Mouse (Mus musculus) limb, embryonic 14.5 days (tissue): ENCODE results near the gene Csf2rb. TPM values are rescaled to one million over a fixed set of nuclear protein-coding genes. Genes with fewer than 3 reads are reported as not detected.

Experiments used
- ATAC-seq: fragments of 200-750 bp; cut with Nextera tagmentation; 2 replicates; pipeline ENCODE4 v1.8.0; 2017; ENCODE audit warnings: low read depth, moderate number of reproducible peaks, moderate TSS enrichment; ENCODE audit not compliant: low FRiP score
- DNase-seq: peaks from one replicate; pipeline ENCODE4 v3.0.0-alpha.2; 2015; ENCODE audit warnings: low spot score
- H3K27ac ChIP-seq: fragments of 300-500 bp; sonication (generic); replicated peaks from 2 replicates; pipeline ENCODE4 v1.5.1; 2014; ENCODE audit warnings: low read depth, mild to moderate bottlenecking, low read length, moderate library complexity, mixed read lengths
- H3K27me3 ChIP-seq: fragments of 300-500 bp; sonication (generic); 2 replicates; pipeline ENCODE4 v1.6.1; 2014; ENCODE audit warnings: low read length, mixed read lengths; ENCODE audit not compliant: control insufficient read depth, insufficient read depth
- H3K36me3 ChIP-seq: fragments of 300-500 bp; sonication (generic); 2 replicates; pipeline ENCODE4 v1.6.1; 2014; ENCODE audit warnings: mild to moderate bottlenecking, low read length, moderate library complexity, mixed read lengths; ENCODE audit not compliant: control insufficient read depth, insufficient read depth
- H3K4me1 ChIP-seq: fragments of 300-500 bp; sonication (generic); 2 replicates; pipeline ENCODE4 v1.6.1; 2014; ENCODE audit warnings: antibody characterized with exemption, low read length, mixed read lengths; ENCODE audit not compliant: control insufficient read depth, insufficient read depth
- H3K4me2 ChIP-seq: fragments of 300-500 bp; sonication (generic); replicated peaks from 2 replicates; pipeline ENCODE4 v1.6.1; 2014; ENCODE audit warnings: low read depth, mild to moderate bottlenecking, low read length, moderate library complexity; ENCODE audit not compliant: severe bottlenecking
- H3K4me3 ChIP-seq: fragments of 300-500 bp; sonication (generic); replicated peaks from 2 replicates; pipeline ENCODE4 v1.5.1; 2014; ENCODE audit warnings: low read length
- H3K9ac ChIP-seq: fragments of 300-500 bp; sonication (generic); 2 replicates; pipeline ENCODE4 v1.6.1; 2014; ENCODE audit warnings: mild to moderate bottlenecking, low read depth, low read length, moderate library complexity; ENCODE audit not compliant: severe bottlenecking
- H3K9me3 ChIP-seq: fragments of 300-500 bp; sonication (generic); 2 replicates; pipeline ENCODE4 v1.6.1; 2016; ENCODE audit warnings: low read length; ENCODE audit not compliant: control insufficient read depth
- POLR2A ChIP-seq: fragments of 200-500 bp; IDR thresholded peaks from 2 replicates; pipeline ENCODE4 v1.8.0; 2012; ENCODE audit warnings: inconsistent platforms, mild to moderate bottlenecking, moderate library complexity, borderline replicate concordance; ENCODE audit not compliant: insufficient read depth, insufficient read length; ENCODE audit errors: extremely low read depth
- WGBS: fragments of 180-500 bp; shearing (Covaris S2); extraction: QIAGEN DNeasy Blood & Tissue Kit; methylation state at CpG from one replicate; pipeline ENCODE4 v1.1.7; 2014; 5-methylcytosine and 5-hydroxymethylcytosine counted together
- polyA plus RNA-seq, 2 experiments: library from polyadenylated mRNA; depleted of rRNA in 1 of 2; stranded (reverse) in 1 of 2; unstranded in 1 of 2; fragments of >200 nt; fragmentation: Nextera tagmentation in 1 of 2; extraction: Ambion mirVana in 1 of 2; gene quantifications; 2 replicates each; pipeline versions ENCODE4 v1.2.1 to v1.2.3; 2012 to 2014

The Csf2rb gene
- polyA plus RNA-seq, 2 experiments: 4.0 to 4.6 TPM

DNA sequence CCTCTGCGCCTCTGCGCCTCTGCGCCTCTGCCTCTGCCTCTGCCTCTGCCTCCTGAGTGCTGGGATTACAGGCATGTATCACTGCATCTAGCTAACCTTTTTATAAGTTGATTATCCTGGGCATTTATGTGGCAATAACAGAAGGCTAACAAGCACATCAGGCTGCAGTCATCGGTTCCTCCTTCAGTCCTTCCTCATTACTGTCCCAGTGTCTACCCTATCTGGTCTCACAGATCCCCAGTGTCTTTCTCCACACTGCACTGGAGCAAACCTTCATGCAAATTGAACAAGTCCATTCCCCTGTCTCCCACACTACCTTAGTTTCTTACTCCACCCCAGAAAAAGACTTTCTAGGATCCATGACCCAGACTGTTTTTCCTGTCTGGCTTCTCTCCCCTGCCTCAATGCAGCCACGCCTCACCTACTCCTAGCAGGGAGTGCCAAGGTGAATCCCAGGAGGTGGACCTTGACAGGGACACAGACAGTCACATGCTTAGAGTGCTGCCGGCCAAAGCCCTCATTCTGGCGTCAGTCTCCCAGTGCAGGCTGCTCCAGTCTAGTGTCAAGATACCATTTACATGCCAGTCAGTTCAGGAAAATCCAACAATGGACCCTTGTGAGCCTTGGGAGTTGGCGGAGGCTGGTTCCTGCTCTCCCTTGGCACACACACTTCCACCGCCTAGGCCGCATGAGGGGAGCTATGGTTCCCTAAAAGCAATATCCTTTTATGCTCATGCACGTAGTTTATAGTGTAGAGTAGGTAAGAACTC is 58.1 kb downstream of the Csf2rb start:
- no peak for DNase-seq
- 0 out of 2 replicates have a peak, but pooled peaks cover 2% of the 10 kb centered on the region for H3K4me1 ChIP-seq
- H3K36me3 ChIP-seq: no peaks in the 10 kb centered on the region
- TF ChIP-seq POLR2A: no peak
- H3K27me3 ChIP-seq: no peaks in the 10 kb centered on the region
- 73% methylated on average over 11 of the region's 11 CpGs for WGBS
- H3K4me2 ChIP-seq: no peak overlapping the region
- no peak overlapping the region for H3K9ac ChIP-seq
- no peak overlapping the region for H3K4me3 ChIP-seq
- ATAC-seq: no peak
- no peaks in the 10 kb centered on the region for H3K9me3 ChIP-seq
- H3K27ac ChIP-seq: no peak overlapping the region

DNA sequence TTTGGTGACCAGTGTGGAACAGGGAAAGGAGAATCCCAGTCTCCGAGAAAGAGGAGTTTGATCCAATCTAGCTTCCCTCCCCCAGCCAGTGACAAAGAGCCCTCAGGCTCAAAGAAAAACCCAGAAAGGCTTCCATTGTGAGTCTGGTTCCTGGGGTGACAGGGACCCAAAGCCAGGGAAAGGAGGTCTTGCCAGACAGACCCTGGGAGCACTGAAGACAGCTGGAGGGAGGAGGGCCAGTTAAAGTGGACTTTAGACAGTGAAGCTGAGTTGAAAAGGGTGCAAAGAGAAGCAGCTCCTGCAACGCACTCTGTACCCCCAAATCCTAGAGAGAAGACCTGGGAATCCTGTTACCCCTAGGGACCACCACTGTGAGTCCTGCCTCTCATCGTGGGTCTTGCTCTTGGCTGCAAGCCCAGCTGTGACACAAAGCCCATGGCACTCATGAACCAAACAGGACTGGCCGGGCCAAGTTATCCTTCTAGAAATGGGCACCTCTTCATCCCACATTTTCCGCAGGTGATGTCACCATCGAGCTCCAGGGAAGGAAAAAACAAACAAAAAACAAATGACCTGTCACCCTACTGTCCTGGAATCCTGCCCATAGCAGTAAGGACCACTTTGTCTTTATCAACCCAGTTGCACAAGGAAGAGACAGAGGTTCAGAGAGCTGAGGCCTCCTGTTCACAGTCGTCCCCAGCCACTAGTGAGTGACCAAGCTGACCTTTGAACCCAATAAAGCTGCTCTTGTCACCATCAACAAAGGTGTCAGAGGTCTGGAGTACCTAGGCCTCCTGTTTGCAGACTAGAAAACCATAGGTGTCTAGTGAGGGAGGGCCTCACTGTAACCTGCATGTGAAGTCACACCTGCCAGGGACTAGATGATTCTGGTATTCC is 58.9 kb downstream of the Csf2rb start:
- Histone ChIP-seq H3K4me3 (no peak overlapping the region), H3K9me3 (no peaks in the 10 kb centered on the region), H3K36me3 (no peaks in the 10 kb centered on the region), H3K27ac (no peak overlapping the region; the same call in 1 of the 2 replicates), H3K27me3 (no peaks in the 10 kb centered on the region), H3K4me2 (no peak overlapping the region), H3K4me1 (0 out of 2 replicates have a peak, but pooled peaks cover 2% of the 10 kb centered on the region), H3K9ac (no peak overlapping the region)
- ATAC-seq (no peak), DNase-seq (no peak)
- WGBS: 68% methylated on average over 7 of the region's 7 CpGs
- TF ChIP-seq POLR2A: no peak

DNA sequence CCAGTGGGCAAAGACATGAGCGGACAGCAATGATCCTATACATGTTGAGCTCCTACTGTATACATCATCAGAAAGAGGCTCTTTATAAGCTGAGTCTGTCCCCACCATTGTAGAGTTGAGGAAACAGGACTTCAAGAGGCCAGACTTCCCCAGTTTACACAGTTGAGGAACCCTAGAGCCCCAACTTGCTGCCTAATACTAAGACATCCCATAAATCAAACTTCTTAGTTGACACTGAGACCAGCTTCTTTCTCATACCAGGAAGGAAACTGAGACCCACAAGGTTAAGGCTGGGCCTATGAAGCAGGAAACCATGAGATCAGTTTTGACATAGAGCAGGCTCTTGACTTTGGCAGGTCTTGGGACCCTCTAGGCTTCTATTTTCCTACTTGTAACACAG is 60.0 kb downstream of the Csf2rb start:
- no peaks in the 10 kb centered on the region for H3K9me3 ChIP-seq
- no peak overlapping the region for H3K4me2 ChIP-seq
- H3K9ac ChIP-seq: no peak overlapping the region
- H3K27ac ChIP-seq: no peak overlapping the region
- WGBS: 88% methylated on average over 1 of the region's 1 CpGs
- no peak for TF ChIP-seq POLR2A
- no peak overlapping the region for H3K4me3 ChIP-seq
- H3K27me3 ChIP-seq: no peaks in the 10 kb centered on the region
- H3K4me1 ChIP-seq: 0 out of 2 replicates have a peak, but pooled peaks cover 2% of the 10 kb centered on the region
- ATAC-seq: no peak
- DNase-seq: no peak
- no peaks in the 10 kb centered on the region for H3K36me3 ChIP-seq

DNA sequence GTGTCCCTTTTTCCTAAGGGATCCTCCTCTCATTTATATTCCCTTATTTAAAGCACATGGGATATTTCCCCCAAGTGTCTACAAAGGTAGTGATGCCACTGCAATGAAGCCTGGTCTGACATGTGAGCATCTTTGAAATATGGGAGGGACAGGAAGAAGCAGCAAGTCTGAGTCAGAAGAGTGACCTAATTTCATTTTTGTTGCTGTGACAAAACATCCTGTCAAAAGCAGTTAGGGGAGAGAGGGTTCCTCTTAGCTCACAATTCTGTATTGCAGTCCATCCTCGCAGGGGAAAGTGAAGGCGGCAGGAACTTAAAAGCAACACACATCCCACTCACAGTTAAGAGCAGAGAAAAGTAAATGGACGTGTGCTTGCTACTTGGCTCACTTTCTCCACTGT is 65.3 kb downstream of the Csf2rb start:
- ATAC-seq: no peak

DNA sequence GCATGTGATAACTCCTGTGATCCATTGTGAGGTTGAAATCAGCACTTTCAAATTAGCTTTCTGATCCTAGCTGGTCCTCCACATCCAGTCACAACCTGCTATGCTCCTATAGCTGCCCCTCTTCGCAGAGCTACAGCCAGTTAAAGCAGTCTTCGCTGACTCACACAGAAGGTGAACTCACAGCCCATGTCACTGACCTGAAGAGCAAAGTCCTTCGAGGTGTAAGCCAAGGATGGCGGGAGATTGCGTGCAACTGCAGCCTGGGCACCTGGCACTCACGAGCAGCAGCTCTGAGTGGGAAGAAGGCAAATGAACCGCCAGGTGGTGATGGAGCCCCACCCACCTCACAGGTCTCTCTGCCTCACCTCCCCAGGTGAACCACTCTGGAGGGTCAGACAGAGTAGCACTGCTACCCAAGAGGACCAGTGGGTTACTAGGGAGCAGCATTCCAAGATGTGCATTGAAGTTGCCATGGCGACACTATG is 70.0 kb downstream of the Csf2rb start, which contains the start of gene Tex33:
TSS of gene Tex33 (minus strand) at position 435 of the 485 bp plus-strand sequence.
- Histone ChIP-seq H3K27ac (no peak within 1 kb of the TSS), H3K36me3 (no peaks in the 10 kb centered on the region), H3K9ac (no peak within 1 kb of the TSS), H3K27me3 (no peaks in the 10 kb centered on the region), H3K4me3 (no peak within 1 kb of the TSS), H3K4me1 (no peaks in the 10 kb centered on the region), H3K4me2 (no peak within 1 kb of the TSS), H3K9me3 (no peaks in the 10 kb centered on the region)
- no peak for DNase-seq
- TF ChIP-seq POLR2A: no peak
- ATAC-seq: no peak
- WGBS: 86% methylated on average over 8 of the region's 8 CpGs

More for the DNA sequence above, 65.3 kb downstream of the Csf2rb start:
- Histone ChIP-seq H3K9me3 (no peaks in the 10 kb centered on the region), H3K9ac (no peak overlapping the region), H3K27me3 (no peaks in the 10 kb centered on the region), H3K4me3 (no peak overlapping the region), H3K4me1 (no peaks in the 10 kb centered on the region), H3K27ac (no peak overlapping the region), H3K36me3 (no peaks in the 10 kb centered on the region), H3K4me2 (no peak overlapping the region)
- no peak for DNase-seq
- WGBS: 80% methylated on average over 3 of the region's 3 CpGs
- TF ChIP-seq POLR2A: no peak
